Mouse (Mus musculus) CD4-positive helper T cell, adult 2 months (primary cell): Measurements from ENCODE around the gene Olfr1354.
"Not testable (repeated sequence)": the region's sequence is repeated elsewhere in the genome, so short reads cannot be mapped to it uniquely, and the experiment has no call there.

ENCODE experiments used
- DNase-seq: peaks from one replicate; pipeline ENCODE4 v3.0.0-alpha.2; 2012; ENCODE audit warnings: low read depth, missing footprints, low spot score

Olfr1354 gene

DNA sequence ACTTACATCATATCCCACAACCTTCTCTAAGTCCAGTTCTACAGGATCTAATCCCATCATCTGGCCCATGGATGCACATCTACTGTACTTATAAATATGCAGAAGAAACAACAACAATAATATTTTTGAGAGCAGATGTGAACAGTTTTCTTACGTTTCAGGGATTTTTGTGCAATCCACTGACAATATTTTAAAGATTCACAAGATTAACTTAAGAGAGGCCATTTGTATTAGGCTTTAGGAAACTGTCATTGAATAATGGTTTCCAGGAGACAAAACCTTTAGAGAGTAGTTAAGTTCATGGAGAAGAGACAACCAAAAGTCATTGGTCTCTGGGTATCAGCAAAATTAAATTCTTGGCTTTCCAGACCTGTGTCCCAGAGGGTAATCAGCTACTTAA, at the start of gene Olfr1354:
TSS of gene Olfr1354 (plus strand) at position 301 of the 400 bp plus-strand sequence.
- not testable (repeated sequence) for DNase-seq

DNA sequence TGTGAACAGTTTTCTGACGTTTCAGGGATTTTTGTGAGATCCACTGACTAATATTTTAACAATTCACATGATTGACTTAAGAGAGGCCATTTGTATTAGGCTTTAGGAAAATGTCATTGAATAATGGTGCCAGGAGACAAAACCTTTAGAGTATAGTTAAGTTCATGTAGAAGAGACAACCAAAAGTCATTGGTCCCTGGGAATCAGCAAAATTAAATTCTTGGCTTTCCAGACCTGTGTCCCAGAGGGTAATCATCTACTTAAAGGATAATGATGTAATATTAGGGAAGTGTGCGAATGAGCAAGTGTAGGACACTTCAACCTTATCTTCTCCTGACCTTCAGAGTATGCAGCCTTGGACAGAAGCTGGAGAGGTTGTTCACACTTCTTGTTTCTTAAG, 37.7 kb upstream of the Olfr1354 start, which contains the start of gene Olfr1355:
TSS of gene Olfr1355 (plus strand) at position 301 of the 400 bp plus-strand sequence.
- no peak for DNase-seq

DNA sequence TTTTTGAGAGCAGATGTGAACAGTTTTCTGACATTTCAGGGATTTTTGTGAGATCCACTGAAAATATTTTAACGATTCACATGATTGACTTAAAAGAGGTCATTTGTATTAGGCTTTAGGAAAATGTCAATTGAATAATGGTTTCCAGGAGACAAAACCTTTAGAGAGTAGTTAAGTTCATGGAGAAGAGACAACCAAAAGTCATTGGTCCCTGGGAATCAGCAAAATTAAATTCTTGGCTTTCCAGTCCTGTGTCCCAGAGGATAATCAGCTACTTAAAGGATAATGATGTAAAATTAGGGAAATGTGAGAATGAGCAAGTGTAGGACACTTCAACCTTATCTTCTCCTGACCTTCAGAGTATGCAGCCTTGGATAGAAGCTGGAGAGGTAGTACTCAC, 37.4 kb downstream of the Olfr1354 start, which contains the start of gene Olfr8:
TSS of gene Olfr8 (plus strand) at position 301 of the 400 bp plus-strand sequence.
- not testable (repeated sequence) for DNase-seq

DNA sequence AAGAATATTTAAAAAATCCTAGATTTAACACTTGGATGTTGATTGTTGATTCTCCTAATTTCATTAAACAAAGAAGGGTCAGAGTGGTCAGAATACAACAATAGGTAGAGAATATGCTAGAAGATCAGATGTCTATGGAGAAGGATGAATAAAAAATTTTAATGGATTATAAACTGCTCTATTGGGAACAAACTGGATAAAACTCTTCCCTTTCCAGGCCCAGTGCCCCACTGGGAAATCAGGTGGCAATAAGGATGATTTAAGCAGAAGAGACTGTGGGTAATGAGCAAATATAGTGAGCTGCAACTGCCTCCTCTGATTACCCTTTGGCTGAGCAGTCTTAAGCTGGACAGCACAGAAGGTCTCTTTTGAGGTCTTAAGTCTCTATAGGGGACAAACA, 50.0 kb downstream of the Olfr1354 start, which contains the start of gene Olfr1353:
TSS of gene Olfr1353 (plus strand) at position 301 of the 400 bp plus-strand sequence.
- not testable (repeated sequence) for DNase-seq
